Mouse (Mus musculus): ENCODE data around the gene Trem1.

Trem1 gene

DNA sequence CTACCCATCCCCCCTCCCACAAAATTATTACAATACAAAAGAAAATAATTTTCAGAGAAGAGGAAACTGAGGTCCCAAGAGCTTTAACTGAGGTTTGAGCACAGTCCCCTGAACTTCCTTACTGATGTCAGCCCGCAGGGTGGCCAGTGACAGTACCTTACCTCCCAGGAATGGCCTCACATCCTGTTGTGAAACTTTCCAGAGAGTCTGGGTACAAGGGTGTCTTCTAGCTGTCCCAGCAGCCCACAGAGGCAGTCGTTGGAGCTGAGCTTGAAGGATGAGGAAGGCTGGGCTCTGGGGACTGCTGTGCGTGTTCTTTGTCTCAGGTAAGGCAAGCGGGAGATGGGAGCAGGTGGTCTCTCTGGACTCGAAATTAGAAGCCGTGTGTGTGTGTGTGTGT is at the start of gene Trem1:
TSS of gene Trem1 (plus strand) at position 251 of the 400 bp plus-strand sequence.
- DNase-seq = no peak

DNA sequence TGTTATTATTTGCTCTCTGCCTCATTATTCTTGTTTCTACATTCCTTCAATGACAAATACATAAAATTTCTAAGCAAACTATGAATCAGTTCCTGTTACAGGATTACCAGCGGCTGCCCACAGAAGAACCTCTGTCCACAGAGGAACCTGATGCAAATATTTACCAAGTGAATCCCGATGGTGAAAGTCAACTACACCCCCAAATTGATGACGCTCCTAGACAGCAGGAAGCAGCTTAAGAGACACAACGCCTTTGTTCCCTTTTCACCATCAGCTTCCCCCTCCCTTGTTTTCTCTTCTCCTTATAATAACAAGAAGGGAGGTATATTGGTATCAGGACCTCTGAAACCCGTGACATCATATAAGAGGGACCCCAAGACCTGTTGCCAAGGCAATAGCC is 47.3 kb upstream of the Trem1 start:
- no peak for DNase-seq

DNA sequence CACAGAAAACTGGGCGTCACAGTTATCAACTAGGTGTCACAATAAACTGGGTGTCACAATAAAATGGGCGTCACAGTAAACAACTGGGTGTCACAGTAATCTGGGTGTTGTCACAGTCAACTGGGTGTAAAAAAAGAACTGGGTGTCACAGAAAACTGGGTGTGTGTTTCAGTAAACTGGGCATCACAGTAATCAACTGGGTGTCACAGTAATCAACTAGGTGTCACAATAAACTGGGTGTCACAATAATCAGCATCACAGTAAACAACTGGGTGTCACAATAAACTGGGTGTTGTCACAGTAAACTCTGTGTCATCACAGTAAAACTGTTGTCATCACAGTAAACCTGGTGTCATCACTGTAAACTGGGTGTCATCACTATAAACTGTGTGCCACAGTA is 40.2 kb upstream of the Trem1 start:
- DNase-seq = no peak

DNA sequence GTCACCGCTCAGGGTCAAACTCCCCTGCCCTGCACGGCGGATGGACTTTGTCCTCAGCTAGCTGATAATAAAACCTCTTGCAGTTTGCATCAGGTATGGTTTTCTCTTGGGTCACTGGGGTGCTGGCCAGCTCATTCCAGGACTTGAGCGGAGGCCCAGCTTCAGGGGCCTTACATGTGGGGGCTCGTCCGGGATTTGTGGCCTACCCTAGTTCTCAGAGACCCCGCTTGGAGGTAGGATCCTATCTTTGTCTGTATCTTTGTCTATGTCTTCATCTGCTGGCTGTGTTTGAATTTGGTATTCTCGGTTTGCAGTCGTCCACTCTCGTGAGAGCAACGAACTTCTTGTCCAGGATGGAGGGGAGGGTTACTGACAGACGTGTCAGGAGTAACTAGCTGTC is 29.5 kb upstream of the Trem1 start:
- no peak for DNase-seq

DNA sequence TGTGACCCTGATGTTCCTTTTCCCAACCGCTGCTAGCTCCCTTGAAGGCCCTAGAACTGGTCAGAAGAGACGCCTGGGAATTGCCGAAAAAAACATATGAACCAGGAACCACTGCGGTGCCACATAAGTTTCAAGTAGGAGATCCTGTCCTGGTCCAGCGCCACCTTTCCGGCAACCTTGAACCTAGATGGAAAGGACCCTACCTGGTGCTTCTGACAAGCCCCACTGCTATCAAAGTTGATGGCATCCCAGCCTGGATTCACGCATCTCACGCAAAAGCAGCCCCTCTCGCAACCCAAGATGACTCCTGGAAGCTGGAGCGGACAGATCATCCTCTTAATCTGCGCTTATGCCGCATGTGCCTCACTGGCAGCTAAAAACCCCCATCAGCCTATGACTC is 20.0 kb upstream of the Trem1 start:
- no peak for DNase-seq

DNA sequence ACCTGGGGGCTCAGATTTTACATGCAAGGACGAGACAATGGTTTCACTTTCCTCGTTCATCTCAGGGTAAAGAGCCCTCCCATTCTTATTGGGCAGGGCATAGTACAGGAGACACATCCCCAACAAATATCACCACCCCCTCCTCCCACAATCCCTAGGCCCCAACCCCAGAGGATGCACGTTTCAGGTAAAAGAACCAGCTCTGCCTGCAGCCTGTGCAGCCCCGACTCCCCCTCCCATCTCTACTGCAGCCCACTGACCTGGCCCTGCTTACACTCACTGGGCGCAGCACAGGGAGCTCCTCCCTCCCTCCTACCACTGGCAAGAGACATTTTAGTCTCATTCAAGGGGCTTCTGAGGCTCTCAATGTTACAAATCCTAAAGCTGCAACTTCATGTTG is 19.1 kb upstream of the Trem1 start:
- no peak for DNase-seq

DNA sequence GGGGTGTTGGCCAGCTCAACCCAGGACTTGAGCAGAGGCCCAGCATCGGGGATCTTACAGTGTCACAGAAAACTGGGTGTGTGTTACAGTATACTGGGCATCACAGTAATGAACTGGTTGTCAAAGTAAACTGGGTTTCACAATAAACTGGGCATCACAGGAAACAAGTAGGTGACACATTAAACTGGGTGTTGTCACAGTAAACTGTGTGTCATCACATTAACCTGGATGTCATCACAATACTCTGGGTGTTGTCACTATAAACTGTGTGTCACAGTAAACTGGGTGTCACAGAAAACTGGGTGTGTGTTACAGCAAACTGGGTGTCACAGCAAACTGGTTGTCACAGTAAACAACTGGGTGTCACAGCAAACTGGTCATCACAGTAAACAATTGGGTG is 17.1 kb upstream of the Trem1 start:
- DNase-seq = no peak

DNA sequence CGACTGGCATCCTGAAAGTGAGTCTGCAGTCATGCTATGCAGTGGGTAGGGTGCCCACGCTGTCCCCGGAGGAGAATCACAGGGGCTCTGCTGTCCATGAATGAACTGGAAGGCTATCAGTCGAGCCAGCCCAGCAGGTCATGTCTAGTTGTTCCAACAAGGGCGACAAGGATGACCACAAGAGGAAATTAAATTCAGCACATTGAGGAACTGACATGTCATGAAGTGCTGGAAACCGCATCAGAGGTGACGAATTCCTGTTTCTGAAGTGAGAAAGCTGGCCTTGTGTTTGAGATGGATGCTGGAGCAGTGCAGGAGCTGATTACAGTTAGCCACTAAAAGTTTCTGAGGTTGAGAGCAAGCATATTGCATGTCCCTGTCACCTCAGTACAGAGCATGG is 1.9 kb upstream of the Trem1 start:
- no peak for DNase-seq

DNA sequence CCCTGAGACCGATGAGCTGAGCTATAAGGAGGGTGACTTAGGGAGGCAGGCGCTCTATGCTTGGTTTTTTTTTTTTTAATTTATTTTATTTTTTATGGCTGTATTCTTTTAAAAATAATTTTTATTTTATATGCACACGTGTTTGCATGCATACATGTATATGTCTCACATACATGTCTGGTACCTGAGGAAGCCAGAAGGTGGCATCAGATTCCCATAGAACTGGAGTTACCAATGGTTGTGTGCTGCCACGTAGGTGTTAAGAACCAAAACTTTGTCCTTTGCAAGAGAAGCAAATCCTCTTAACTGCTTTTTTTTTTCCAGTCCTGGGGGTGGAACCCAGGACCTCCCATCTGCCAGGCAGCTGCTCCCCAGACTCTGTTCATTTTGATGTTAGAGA is 1.2 kb downstream of the Trem1 start:
- no peak for DNase-seq

DNA sequence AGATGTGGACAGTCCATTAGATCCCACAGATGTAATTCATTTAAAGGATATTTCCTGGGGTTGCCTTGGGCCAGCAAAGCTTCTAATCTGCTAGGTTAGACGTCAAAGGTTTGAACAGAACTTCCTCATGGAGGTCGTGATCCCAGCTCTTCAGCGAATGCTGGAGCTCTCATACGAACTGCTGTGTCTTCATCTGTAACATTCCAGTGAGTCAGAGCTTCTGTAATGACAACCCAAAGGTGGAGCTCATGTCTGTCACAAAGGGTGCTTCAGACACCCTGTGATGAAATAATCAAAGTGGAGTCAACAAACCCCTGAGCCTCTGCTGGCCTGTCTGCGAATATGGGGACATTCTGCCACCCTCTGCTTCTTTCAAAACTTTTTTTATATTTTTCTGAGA is 2.0 kb downstream of the Trem1 start:
- no peak for DNase-seq

DNA sequence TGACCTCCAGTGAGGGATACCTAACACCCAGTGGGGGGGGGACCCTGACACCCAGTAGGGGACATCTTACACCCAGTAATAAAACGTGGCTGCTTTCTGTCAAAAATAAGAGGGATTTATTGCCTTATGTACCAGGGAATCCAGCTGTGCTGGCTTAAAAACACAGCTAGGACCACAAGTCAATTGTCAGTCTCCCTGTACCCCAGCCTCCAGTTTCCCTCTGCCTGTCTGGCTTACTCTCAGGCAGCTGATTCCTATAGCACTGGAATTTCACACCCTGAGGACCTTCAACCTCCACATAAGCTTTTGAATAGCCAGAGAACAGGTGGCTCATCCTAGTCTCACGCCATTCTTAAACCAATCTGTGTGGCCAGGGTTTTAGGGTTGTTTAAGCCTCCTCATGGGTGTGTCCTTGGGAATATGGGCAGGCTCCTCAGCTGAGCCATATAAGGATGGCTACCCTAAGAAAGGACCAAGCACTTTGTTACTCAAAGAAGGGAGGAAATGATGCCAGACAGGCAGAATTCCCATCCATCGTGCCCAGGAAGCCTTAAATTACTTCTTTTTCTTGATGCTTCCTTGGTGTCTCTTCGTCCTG is 3.3 kb downstream of the Trem1 start:
- DNase-seq = no peak

DNA sequence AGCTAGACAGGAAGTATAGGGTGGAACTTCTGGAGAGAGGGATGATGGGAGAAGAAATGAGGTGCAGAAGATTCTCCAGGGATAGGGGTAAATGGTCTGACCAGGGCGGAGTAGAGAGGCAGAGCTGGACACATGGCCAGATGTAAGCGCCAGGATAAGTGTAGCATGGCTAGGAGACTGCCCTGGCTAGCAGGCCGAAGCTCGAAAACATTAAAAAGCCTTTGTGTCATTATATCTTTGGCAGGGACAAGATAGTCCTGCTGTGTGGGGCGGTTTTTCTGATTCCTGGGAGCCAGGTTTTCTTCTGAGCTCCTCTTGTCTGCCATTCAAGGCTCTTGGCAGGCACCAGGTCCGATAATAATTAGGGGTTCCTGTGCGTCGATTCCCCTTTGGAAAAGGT is 5.1 kb downstream of the Trem1 start:
- no peak for DNase-seq

DNA sequence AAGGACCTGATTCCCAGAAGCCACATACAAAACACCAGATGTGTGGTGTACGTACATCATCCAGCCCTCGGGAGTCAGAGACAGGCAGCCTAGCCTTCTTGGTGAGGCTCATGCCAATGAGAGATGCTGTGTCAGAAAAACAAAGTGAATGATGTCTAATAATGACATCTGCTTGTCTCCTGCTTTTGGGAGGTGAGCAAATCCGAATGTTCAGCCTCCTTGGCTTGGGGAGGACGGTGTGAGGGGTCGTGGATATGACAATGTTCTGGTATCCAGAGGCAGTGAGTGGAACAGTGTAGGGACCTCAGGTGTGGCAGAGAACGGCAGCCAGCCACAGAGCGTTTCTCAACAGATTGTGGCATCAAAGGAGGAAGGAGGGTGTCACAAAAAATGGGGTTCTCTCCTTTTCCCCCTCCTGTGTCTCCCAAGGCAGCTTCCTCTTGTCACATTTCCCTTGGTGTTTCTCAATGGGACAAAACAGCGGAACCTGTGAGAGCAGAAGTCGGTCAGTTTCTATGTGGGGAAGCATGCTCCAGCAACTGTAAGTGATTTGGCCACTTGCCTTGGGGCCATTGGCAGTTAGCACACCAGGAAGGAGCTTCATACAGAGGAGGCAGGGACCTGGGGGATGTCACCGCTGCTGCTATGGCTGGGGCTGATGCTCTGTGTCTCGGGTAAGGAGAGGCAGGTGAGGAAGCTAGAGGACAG is 14.8 kb downstream of the Trem1 start, which contains the start of gene Trem3:
TSS of gene Trem3 (plus strand) at position 557 of the 708 bp plus-strand sequence.
- no peak for DNase-seq

DNA sequence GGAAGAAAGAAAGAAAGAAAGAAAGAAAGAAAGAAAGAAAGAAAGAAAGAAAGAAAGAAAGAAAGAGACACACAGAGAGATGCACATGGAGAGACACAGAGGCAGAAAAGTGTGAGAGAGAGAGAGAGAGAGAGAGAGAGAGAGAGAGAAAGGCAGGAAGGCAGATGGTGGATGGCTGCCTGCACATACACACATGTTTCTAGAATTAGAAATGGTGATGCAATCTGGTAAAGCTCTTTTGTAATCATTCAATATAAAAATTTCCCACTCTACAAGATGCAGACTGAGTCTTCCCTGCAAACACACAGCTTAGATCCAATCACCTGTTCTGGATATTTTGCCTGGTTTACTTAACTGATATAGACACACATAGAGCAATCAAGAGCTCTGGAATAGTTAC is 16.5 kb downstream of the Trem1 start:
- DNase-seq = no peak

DNA sequence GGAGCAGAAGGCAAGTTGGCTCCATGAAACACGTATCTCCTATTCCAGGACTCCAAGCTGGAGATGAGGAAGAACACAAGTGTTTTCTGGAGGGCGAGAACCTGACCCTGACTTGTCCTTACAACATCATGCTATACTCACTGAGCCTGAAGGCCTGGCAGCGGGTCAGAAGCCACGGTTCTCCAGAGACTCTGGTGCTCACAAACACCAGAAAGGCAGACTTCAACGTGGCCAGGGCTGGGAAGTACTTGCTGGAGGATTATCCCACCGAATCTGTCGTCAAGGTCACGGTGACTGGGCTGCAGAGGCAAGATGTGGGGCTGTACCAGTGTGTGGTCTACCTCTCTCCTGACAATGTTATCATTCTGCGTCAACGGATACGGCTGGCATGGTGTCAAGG is 16.9 kb downstream of the Trem1 start:
- DNase-seq = no peak

DNA sequence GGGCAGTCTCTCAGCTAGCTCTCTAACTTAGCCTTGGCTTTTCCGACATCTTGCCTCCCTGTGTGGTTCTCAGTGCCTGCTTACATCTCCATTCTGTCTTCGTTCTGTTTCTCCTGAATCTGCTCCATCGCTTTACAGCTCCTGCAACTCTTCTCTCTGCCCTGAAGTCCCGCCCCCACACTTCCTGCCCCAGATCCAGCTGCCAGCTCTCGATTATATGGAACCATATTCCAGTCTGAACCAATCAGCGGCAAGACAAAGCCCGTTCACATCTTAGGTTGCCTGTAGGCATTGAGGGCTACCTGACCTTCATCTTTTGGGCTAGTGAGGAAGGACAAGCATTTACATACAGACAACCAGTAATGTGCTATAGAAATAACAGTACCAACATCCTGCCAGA is 18.1 kb downstream of the Trem1 start:
- DNase-seq = no peak

DNA sequence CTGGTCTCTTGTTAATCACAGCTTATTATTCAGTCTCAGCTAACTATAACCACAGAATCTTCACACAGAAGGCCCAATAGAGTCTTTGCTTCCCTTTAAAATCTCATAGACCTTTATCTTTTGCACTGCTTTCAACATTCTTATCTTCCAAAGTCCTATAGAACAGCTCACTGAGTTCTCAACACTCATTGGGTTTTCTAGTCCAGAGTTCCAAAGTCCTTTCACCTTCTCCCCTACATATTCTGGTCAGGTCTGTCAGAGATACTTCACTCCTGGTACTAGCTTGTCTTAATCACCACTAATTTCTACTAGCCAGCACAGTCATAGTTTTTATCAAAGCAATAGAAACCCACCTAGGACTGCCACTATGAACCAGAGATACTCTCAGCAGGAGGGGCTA is 24.0 kb downstream of the Trem1 start:
- no peak for DNase-seq

DNA sequence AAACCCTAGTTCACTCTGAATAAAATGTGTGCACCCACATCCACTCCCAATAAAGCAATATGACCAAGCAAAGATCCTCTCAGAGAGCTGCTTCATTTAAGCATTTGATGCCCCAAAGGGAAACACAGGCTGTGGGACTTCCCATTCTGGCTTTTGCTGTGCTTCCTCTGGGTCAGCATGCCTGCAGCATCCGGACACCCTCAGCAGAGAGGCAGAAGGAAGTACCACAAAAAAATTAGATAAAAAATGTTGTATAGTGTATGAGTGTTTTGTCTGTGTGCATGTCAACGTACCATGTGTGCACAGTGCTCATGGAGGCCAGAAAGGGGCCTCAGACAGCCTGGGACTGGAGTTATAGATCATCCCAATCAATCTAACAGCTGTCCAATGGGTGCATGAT is 29.3 kb downstream of the Trem1 start:
- no peak for DNase-seq

DNA sequence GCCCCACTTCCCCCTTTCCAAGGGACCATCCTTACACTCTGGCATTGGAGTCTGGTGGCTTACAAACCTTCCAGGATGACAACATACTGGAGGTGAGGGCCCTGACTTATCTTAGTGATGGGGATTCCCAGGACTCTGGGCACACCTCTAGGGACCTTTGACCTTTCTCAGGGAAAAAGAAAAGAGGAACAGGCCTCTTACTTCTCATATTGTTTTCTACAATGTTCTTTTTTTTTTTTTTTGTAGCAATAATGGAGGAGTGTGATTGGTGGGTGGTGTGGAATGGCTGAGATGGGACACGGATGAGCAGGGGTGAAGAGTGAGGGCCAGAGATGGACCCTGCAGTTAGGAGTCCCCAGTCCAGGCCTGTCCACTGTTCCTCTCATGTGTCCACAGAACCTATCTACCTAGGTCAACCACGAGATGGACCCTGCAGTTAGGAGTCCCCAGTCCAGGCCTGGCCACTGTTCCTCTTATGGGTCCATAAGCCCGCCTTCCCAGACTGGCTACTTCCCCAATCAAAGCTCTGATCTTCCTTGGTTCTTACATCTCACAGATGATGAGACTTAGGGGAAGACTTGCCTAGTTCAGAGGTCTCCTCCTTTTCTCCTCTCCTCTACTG is 31.3 kb downstream of the Trem1 start, which contains the start of gene Treml4:
TSS of gene Treml4 (plus strand) at position 555 of the 622 bp plus-strand sequence.
- DNase-seq = no peak

DNA sequence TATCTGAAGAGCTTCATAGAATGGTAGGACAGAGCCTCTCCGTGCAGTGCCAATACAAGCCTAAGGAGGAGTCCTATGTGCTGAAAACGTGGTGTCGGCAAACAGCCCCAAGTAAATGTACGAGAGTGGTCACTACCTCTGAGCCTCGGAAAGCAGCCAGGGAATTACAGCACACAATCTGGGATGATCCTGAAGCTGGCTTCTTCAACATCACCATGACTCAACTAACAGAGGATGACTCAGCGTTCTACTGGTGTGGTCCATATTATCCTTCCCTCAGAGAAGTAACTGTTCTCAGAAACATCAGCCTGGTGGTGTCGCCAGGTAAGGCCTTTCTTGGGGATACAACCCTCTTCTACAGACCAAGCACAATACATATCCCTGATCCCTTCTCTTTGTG is 32.1 kb downstream of the Trem1 start:
- no peak for DNase-seq

DNA sequence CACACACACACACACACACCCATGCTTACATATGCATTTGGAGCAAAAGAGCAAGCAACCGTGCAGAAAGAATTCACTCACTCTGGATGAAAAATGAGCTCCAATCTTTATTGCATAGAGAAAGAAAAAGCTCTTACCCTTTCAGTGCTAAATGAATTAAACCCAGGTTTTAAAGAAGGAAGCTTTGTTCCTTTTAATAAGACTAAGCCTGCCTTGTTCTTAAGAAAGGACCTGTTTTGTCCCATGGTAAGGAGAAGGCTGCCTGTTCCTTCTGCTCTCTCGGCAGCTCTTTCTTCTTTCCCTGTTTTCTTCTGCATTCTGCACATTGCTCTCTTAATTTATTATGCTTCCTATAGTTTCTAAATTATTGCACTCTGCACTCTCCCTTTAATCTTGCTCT is 33.6 kb downstream of the Trem1 start:
- no peak for DNase-seq

DNA sequence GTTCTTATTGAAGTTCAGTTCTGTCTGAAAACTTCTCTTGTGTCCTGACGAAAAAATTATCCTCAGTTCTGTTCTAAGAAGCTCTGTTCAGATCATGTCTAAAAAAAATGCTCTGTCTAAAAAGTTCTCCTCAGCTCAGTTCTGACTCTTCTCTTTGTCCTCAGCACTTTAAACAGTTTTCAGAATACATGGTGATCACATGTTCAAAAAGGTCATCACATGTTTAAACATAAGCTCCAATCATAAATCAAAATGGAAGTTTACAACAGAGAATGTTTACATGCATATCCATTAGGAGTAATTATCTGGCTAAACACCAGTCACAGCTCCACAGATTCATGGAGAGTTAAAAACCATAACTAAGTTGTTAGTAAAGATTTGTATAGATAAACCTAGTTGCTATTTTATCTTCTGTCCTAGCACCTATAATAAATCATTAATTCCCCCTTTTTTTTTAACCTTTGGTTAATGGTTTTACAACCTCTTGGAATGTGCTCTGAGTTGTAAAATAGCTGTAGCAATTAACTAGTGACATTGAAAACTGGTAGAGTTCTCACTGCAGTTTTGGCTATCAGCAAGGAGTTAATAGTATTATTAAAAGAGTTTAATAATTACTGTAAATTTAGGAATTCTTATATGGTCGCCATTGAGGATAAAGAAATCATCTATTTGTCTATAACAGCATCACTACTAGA is 34.2 kb downstream of the Trem1 start:
- DNase-seq = no peak

DNA sequence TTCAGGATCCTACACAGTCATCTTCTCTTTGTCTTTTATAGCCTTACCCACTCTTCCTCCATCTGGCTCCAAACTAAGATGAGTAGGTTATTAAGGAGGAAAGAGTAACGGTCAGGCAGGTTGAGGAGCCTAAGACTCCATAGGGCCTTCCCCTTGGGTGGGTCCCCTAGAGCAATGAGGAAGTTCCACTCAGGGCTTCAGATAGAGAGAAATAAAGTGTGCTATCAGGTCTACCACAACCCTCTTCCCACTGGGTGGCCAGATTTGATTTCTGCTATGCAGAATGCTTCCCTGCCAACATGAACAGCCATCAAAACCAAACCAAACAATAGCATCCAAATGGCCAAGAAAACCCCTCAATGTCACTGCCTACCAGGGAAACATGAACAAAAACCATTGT is 35.0 kb downstream of the Trem1 start:
- DNase-seq = no peak

DNA sequence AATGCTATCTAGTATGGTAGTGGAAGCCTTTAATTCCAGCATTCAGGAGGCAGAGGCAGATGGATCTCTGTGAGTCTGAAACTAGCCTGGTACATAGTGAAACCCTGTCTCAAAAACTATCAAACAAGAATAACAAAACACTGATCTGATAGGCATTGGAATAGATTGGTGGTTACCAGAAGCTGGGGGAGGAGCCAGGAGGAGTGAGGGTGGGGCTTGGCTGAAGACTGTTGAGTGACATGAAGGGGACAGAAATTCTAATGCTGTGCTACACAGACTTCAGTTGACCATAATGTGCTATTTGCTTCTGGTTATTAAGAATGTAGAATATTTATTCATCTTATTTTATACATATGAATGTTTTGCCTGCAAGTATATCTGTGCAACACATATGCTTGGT is 35.7 kb downstream of the Trem1 start:
- no peak for DNase-seq
